Mouse (Mus musculus) frontal cortex, adult 2 months (tissue): Measurements from ENCODE around the gene Glyatl3. TPM values are rescaled to one million over a fixed set of nuclear protein-coding genes. Genes with fewer than 3 reads are reported as not detected.

Source experiments
- DNase-seq, 2 experiments: peaks; one replicate each; pipeline ENCODE4 v3.0.0; 2022; ENCODE audit warnings: low spot score in 1 of 2; ENCODE audit errors: extremely low spot score in 1 of 2
- polyA plus RNA-seq: library from polyadenylated mRNA; depleted of rRNA; stranded (reverse); fragments of >200 nt; gene quantifications from 2 replicates; pipeline ENCODE4 v1.2.3, GENCODE M21; 2012; rRNA removed

The Glyatl3 gene
- polyA plus RNA-seq: 0.15 TPM in 1 of 2 replicates, not detected in the other

GRCm38 (mm10) chr17:40914250-40914649, at the start of gene Glyatl3:
Glyatl3 (minus strand) TSS chr17:40914350.
- no peak for DNase-seq

GRCm38 (mm10) chr17:40948518-40948917, 34.4 kb upstream of the Glyatl3 start:
- no peak for DNase-seq

DNA sequence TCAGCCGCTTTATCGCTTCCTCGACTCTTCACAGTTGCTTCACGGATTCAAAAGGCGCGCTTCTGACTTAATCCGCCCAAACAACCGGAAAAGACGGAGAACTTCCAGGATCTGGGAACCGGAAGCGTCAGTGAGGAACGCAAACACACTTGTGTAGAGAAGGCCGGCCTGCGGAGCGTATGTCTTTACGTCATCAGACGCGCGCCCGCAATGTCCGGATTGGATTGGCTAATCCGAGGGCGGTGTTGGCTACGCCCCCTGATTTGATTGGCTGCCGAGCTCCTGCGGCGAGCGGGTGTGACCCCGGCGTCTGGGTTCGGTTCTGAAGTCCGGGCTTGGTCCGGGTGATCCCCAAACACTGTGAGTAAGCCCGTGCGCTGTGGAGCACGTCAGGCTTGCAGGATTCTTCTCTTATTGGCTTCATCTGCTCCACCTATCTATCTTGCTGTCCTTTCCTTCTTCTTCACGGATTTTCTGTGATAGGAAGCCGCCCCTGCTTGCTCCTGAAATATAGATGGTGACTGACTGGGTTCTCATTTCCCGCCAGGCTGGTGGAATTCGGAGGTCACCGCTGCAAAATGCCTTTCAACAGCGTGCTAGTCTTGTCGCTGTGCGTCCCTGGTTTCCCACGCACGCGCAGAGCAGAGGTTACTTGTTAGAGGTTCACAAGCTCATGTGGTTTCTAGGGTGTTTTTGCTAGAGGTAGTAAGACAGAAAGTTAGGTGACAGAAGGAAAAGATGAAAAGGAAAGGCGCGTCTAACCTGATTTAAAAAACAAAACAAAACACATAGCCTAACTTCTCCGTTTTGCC, 20.5 kb upstream of the Glyatl3 start, which contains the start of the genes Mut and Cenpq:
Mut (plus strand) TSS at position 266 of the 812 bp plus-strand sequence.
Cenpq (minus strand) TSS at position 628 of the 812 bp plus-strand sequence.
- peak; percentile 99 to 100 for DNase-seq

DNA sequence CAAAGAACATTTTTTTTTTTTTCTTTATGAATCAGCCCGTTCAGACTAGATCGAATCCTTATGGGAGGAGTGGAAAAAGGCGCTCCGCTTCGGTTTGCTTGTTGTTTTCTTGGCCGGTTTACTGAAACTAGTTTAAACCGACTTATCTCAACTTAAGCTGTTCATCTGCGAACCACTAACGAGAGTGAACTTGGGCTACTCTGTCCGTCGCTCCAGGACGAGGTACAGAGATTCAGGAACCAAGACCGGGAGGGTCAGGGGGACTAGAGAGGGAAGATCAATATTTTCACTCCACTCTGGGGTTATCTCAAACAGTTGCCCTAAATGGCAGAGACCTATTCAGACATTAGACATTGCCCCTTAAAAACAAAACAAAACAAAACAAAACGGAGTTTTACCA, 19.8 kb upstream of the Glyatl3 start:
- no peak for DNase-seq

- no peak for DNase-seq
These were observed 1.3 kb upstream of the Glyatl3 start for GRCm38 (mm10) chr17:40915499-40915898.

- DNase-seq: no peak
These were observed 9.4 kb downstream of the Glyatl3 start for GRCm38 (mm10) chr17:40904721-40905154.

GRCm38 (mm10) chr17:40904056-40904597, 10.0 kb downstream of the Glyatl3 start:
- DNase-seq: no peak

DNA sequence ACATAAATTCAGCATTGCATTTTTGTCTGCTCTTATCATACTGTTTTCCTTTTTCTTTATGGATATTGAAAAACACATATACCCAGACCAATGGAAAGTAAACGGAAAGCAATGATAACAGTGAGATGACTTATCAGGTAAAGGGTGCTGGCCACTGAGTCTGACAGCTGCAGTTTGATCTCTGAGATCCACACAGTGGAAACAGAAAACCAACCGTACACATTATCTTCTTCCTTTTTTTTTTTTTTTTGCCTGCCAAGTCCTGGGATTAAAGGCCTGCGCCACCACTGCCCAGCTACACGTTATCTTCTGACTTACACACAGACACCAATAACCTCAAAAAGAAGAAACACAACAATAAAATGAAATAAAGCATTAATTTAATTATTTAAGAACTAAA, 10.8 kb downstream of the Glyatl3 start:
- no peak for DNase-seq

- no peak for DNase-seq
These were observed 14.3 kb downstream of the Glyatl3 start for GRCm38 (mm10) chr17:40899783-40900363.

- peak in 1 of 2 experiments; percentile 59 for DNase-seq
These were observed 17.3 kb downstream of the Glyatl3 start for GRCm38 (mm10) chr17:40896863-40897262.

DNA sequence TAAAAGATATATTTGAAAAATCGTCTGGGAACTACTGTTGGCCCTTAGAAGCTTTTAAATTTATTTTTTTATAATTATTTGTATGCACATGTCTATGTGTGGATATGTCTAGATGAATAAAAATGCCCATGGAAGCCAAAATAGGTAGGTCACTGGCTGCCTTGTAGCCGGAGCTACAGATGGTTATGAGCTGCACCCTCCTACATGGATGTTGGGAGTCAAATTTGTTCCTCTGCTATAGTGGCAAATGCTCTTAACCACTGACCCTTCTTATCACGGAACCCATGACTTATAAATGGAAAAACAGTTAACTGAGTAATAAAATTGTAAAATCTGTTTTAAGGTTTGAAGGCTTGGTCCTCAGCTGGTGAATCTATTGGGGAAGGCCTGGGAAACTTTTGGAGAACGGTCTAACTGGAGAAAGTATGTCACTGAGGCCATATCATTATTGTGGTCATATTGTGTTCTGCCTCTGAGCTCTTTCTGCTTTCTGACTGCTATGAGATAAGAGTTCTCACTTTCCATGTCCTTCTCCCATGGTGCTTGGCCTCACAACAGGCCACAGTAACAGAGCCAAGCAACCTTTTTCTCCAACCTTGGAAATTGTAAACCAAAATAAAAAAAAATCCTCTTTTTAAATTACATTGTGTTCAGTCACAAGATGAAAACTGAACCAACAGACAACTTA, 26.2 kb downstream of the Glyatl3 start:
- no peak for DNase-seq

DNA sequence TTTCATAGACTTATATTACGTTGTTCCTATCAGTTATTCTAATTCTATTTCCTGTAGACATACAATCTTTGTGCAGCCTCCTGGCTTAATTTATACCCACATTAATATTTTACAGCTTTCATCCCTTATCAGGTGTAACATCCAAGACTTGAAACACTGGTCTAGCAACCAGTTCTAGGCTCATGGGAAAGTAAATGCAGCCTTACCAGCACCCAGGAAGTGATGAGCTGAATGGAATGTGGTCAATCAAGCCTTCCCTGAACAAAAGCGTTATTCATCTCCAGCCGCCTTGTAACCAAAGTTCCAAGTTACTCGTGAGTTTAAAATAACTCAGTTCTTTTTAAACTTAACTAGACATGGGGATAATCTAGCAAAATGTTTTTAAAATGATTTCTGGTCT, 29.0 kb downstream of the Glyatl3 start:
- DNase-seq: no peak

DNA sequence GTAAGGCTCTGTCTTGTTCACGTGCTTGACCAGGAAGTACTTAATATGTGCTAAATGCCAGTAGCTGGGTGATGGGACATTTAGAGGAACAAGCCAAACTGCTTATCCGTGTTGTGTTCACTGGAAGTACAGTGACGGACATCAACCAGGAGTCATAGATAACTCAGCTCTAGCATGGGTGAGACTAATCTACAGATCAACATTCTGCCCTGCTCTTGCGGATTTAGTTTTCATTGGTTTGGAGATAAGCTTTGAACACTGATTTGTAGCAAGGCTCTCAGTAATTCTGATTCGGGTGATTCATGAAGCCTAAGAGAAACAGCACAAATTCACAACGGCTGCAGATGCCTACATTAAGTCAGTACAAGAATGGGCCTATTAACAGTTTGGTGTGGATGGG, 32.0 kb downstream of the Glyatl3 start:
- no peak for DNase-seq

DNA sequence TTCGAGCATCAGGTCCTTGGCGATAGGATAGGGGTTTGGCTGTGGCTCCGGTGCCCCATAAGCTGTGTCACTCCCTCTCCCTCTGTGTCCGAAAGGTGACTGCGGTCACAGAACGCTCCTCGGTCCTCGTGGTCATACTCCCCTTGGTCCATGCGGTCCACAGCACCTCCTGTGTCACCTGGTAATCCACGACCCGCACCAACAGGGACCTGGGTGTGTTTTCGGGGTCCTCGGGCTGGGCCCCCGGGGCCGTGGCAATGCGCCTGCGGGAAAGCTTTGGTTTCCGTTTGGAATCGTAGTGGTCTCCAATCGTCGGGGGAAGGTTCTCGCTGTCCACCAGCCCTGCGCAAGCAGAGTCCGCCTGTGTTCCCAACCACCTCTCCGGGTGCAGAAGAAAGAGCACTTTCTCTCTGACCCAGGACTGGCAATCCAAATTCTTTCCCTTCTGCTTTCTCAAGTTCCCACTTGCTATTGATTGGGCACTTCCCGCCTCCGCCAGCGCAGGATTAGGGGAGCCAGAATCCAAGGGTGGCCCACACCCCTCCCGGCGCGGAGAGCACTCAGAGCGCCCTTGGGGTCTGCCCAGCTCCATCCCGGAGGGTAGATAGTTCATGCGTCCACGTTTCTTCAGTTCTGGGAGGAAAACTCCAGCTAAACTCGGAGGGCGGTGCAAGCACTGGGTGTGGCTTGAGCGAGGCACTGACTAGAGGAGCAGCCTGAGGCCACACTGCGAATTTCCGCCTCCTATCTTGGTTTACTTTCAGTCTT, 34.0 kb downstream of the Glyatl3 start, which contains the start of gene 9130008F23Rik:
9130008F23Rik (minus strand) TSS at position 636 of the 768 bp plus-strand sequence.
- peak in 1 of 2 experiments; percentile 7 for DNase-seq

GRCm38 (mm10) chr17:40879528-40879923, 34.6 kb downstream of the Glyatl3 start:
- no peak for DNase-seq

GRCm38 (mm10) chr17:40877741-40878140, 36.4 kb downstream of the Glyatl3 start:
- DNase-seq: no peak

DNA sequence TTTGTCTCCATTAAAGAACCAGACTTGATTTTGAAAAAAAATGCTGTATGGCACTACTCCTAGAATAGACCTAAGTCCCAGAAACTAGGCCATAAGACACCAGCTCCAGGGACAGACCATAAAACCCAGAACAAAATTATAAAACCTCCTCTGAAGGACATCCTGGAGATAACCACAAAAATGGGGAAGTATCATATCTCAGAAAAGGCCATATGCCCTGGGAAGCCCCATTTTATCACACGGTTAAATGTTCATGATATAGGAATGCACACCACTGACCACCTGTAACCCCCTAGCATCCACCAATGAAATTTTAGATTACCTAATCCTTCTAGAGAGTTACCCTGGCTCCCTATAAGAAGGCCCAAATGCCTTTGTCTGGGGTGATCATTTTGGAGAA, 38.6 kb downstream of the Glyatl3 start:
- no peak for DNase-seq

- no peak for DNase-seq
These were observed 39.4 kb downstream of the Glyatl3 start for GRCm38 (mm10) chr17:40874701-40875100.

- DNase-seq: no peak
These were observed 40.6 kb downstream of the Glyatl3 start for GRCm38 (mm10) chr17:40873582-40874011.

- DNase-seq: no peak
These were observed 41.5 kb downstream of the Glyatl3 start for GRCm38 (mm10) chr17:40872626-40873025.
